Comparison of ENCODE assay signal across 8 mouse cellular contexts in genomic region chr19:57364942-57365673, GRCm38 (mm10). TPM values are rescaled to one million over a fixed set of nuclear protein-coding genes. Genes with fewer than 3 reads are reported as not detected.
A peak's percentile ranks its signal among the peaks of the same experiment; 100 is the strongest.
DNase-seq lines count a peak whose midpoint lies in the region; ATAC-seq and TF ChIP-seq lines count a peak whose summit lies in the region.

No protein-coding gene starts in this region.

- peaks cover 68% of the 10 kb centered on the region for H3K4me1 ChIP-seq in forebrain, embryonic 10.5 days
- H3K4me1 ChIP-seq in forebrain, embryonic 14.5 days (ENCODE audit: control insufficient read depth, insufficient read depth, low read length): peaks cover 40% of the 10 kb centered on the region
- peaks cover 59% of the 10 kb centered on the region for H3K4me1 ChIP-seq in heart, postnatal 0 days (ENCODE audit: control insufficient read depth, insufficient read depth)
- peaks cover 80% of the 10 kb centered on the region for H3K4me1 ChIP-seq in liver, embryonic 12.5 days

- H3K4me2 ChIP-seq in forebrain, embryonic 14.5 days (ENCODE audit: low read length): no peak overlapping the region
- peak overlapping the region; percentile 39 for H3K4me2 ChIP-seq in heart, postnatal 0 days (ENCODE audit: low read depth, low read length)
- H3K4me2 ChIP-seq in liver, embryonic 12.5 days: peak overlapping the region; percentile 58

- H3K36me3 ChIP-seq in forebrain, embryonic 10.5 days (replicated peaks): peaks cover 21% of the 10 kb centered on the region
- H3K36me3 ChIP-seq in forebrain, embryonic 14.5 days (ENCODE audit: control insufficient read depth, insufficient read depth, low read length): peaks cover 18% of the 10 kb centered on the region; the same call in 1 of the 2 replicates
- H3K36me3 ChIP-seq in heart, postnatal 0 days (replicated peaks; ENCODE audit: control insufficient read depth, insufficient read depth, low read length): peaks cover 18% of the 10 kb centered on the region
- H3K36me3 ChIP-seq in liver, embryonic 12.5 days: peaks cover 19% of the 10 kb centered on the region

- H3K27ac ChIP-seq in forebrain, embryonic 10.5 days: peak overlapping the region; percentile 65; the same call in 1 of the 2 replicates
- no peak overlapping the region for H3K27ac ChIP-seq in forebrain, embryonic 14.5 days (ENCODE audit: low read depth, low read length)
- H3K27ac ChIP-seq in heart, postnatal 0 days (ENCODE audit: low read depth): peak overlapping the region; percentile 85
- peak overlapping the region; percentile 71 for H3K27ac ChIP-seq in liver, embryonic 12.5 days

- H3K9ac ChIP-seq in forebrain, embryonic 14.5 days (ENCODE audit: low read length): no peak overlapping the region
- peak overlapping the region; percentile 49; the same call in 1 of the 2 replicates for H3K9ac ChIP-seq in heart, postnatal 0 days (replicated peaks; ENCODE audit: low read depth, low read length)
- H3K9ac ChIP-seq in liver, embryonic 12.5 days: peak overlapping the region; percentile 46

- no peak for TF ChIP-seq EP300 in heart, postnatal 0 days (IDR thresholded peaks at IDR 0.05; ENCODE audit: low read depth)

- WGBS in forebrain, embryonic 10.5 days: 52% methylated on average over 11 of the region's 11 CpGs
- 51% methylated on average over 11 of the region's 11 CpGs for WGBS in forebrain, embryonic 14.5 days
- 18% methylated on average over 10 of the region's 11 CpGs for WGBS in heart, postnatal 0 days
- 14% methylated on average over 10 of the region's 11 CpGs for WGBS in liver, embryonic 12.5 days (ENCODE audit: insufficient replicate concordance)

- no peak for TF ChIP-seq CTCF in heart, postnatal 0 days (IDR thresholded peaks at IDR 0.05; ENCODE audit: low read depth)

- DNase-seq in forebrain, embryonic 10.5 days (ENCODE audit: extremely low spot score, low spot score): no peak
- DNase-seq in forebrain, embryonic 14.5 days (ENCODE audit: low spot score): no peak
- DNase-seq in embryo, embryonic 11 days: peak; percentile 20
- DNase-seq in heart, postnatal 0 days (ENCODE audit: low spot score): peak; percentile 74
- DNase-seq in cerebellum, adult 9-10 months: no peak
- no peak for DNase-seq in right cerebral cortex, postnatal 10 days (ENCODE audit: low spot score in 2 of 2)
- no peak for DNase-seq in cerebellum, postnatal 10 days

- ATAC-seq in forebrain, embryonic 14.5 days: no peak
- peak; percentile 16; the same call in 1 of the 2 replicates for ATAC-seq in heart, postnatal 0 days (ENCODE audit: insufficient read depth, low read depth)
- ATAC-seq in liver, embryonic 12.5 days: no peak

- no peaks in the 10 kb centered on the region for H3K27me3 ChIP-seq in forebrain, embryonic 10.5 days (ENCODE audit: poor library complexity, severe bottlenecking)
- no peaks in the 10 kb centered on the region for H3K27me3 ChIP-seq in forebrain, embryonic 14.5 days (replicated peaks; ENCODE audit: control insufficient read depth, insufficient read depth, low read length)
- H3K27me3 ChIP-seq in heart, postnatal 0 days (ENCODE audit: control insufficient read depth, insufficient read depth, low read length): no peaks in the 10 kb centered on the region
- H3K27me3 ChIP-seq in liver, embryonic 12.5 days (replicated peaks): no peaks in the 10 kb centered on the region

- peak overlapping the region; percentile 14; the same call in 1 of the 2 replicates for H3K4me3 ChIP-seq in forebrain, embryonic 10.5 days
- no peak overlapping the region for H3K4me3 ChIP-seq in forebrain, embryonic 14.5 days (ENCODE audit: low read depth, low read length)
- no peak overlapping the region; the same call in 1 of the 2 replicates for H3K4me3 ChIP-seq in heart, postnatal 0 days (ENCODE audit: low read depth, low read length)
- peak overlapping the region; percentile 19 for H3K4me3 ChIP-seq in liver, embryonic 12.5 days

- H3K9me3 ChIP-seq in forebrain, embryonic 10.5 days: no peaks in the 10 kb centered on the region
- no peaks in the 10 kb centered on the region for H3K9me3 ChIP-seq in forebrain, embryonic 14.5 days (replicated peaks; ENCODE audit: control insufficient read depth, low read length)
- no peaks in the 10 kb centered on the region for H3K9me3 ChIP-seq in heart, postnatal 0 days (replicated peaks; ENCODE audit: control insufficient read depth, low read length)
- no peaks in the 10 kb centered on the region for H3K9me3 ChIP-seq in liver, embryonic 12.5 days (replicated peaks)

RNA-seq across cellular contexts. Expression of gene Fam160b1, which starts 4.6 kb away (rescaled TPM):
- polyA plus RNA-seq in forebrain, embryonic 10.5 days (2016; fragmentation: Nextera tagmentation; extraction: Ambion mirVana): 9.4 and 9.5 TPM in 2 replicates
- 12.7 and 15.0 TPM in 2 replicates for polyA plus RNA-seq in forebrain, embryonic 14.5 days (2014; fragmentation: Nextera tagmentation; extraction: Ambion mirVana)
- total RNA-seq in heart, postnatal 0 days (2014; rRNA removed; ENCODE audit: low replicate concordance): 12.6 and 16.3 TPM in 2 replicates
- 7.0 and 7.8 TPM in 2 replicates for polyA plus RNA-seq in heart, postnatal 0 days (2015; fragmentation: Nextera tagmentation; extraction: Ambion mirVana)
- polyA plus RNA-seq in liver, embryonic 12.5 days (2016; fragmentation: Nextera tagmentation; extraction: Ambion mirVana): 9.2 and 9.5 TPM in 2 replicates

RNA-seq across cellular contexts. Expression of gene Ablim1, which starts 50.4 kb away (rescaled TPM):
- 20.5 and 21.0 TPM in 2 replicates for polyA plus RNA-seq in forebrain, embryonic 10.5 days (2016; fragmentation: Nextera tagmentation; extraction: Ambion mirVana)
- 24.0 and 35.5 TPM in 2 replicates for polyA plus RNA-seq in forebrain, embryonic 14.5 days (2014; fragmentation: Nextera tagmentation; extraction: Ambion mirVana)
- total RNA-seq in heart, postnatal 0 days (2014; rRNA removed; ENCODE audit: low replicate concordance): 169 and 235 TPM in 2 replicates
- polyA plus RNA-seq in heart, postnatal 0 days (2015; fragmentation: Nextera tagmentation; extraction: Ambion mirVana): 82.6 and 106 TPM in 2 replicates
- 6.1 and 7.8 TPM in 2 replicates for polyA plus RNA-seq in liver, embryonic 12.5 days (2016; fragmentation: Nextera tagmentation; extraction: Ambion mirVana)

Comparison
In these comparisons a context has a peak if more than half of its experiments do, and no peak if none do; other contexts are left out.
1. H3K4me3 ChIP-seq: peak in forebrain, embryonic 10.5 days (single experiment) and liver, embryonic 12.5 days (single experiment); none in forebrain, embryonic 14.5 days (single experiment) and heart, postnatal 0 days (single experiment).
2. DNase-seq: peak in embryo, embryonic 11 days (single experiment) and heart, postnatal 0 days (single experiment); none in forebrain, embryonic 10.5 days (single experiment), forebrain, embryonic 14.5 days (single experiment), cerebellum, adult 9-10 months (single experiment), right cerebral cortex, postnatal 10 days (0 of 2) and cerebellum, postnatal 10 days (0 of 2).